9 mouse cellular contexts compared by ENCODE assay signal in the genomic region with DNA sequence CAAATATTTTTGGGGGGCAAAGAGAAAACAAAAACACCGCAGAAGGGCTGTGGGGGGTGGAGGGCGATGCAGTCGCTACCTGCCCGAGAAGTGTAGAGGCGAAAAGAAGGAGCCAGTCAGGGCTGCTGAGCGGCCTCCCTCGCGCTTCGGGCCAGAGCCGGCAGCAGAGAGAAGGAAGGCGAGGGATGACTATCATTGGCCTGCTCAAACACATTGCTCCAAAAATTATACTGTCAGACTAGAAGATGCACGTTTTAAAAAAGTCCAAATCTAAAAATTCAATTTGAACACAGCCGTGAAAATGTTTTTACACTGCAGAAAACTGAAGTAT. TPM values are rescaled to one million over a fixed set of nuclear protein-coding genes. Genes with fewer than 3 reads are reported as not detected.
DNase-seq lines count a peak whose midpoint lies in the region; ATAC-seq and TF ChIP-seq lines count a peak whose summit lies in the region.
"Had no signal": no experiment of that assay in that cellular context is flagged by ENCODE, and none has a peak within 500 bp of the region (broad histone marks: within the 10 kb centered on the region; RNA-seq: fewer than 3 reads in every experiment).

No protein-coding gene starts in this region.

- H3K9ac ChIP-seq in kidney, embryonic 16.5 days (replicated peaks; ENCODE audit: low read length) = no peak overlapping the region
- H3K9ac ChIP-seq in embryonic facial prominence, embryonic 14.5 days (ENCODE audit: low read depth, low read length) = no peak overlapping the region
- H3K9ac ChIP-seq in forebrain, embryonic 16.5 days (replicated peaks; ENCODE audit: low read depth, low read length) = peak overlapping the region; percentile 62
- H3K9ac ChIP-seq in neural tube, embryonic 14.5 days (replicated peaks; ENCODE audit: low read depth, low read length) = no peak overlapping the region

- no peak for TF ChIP-seq CTCF in kidney, adult 2 months (conservative IDR thresholded peaks at IDR 0.05; ENCODE audit: insufficient read depth, insufficient read length, low read depth, low read length)

- H3K4me1 ChIP-seq in kidney, embryonic 16.5 days (ENCODE audit: insufficient read depth, low read length) = peaks cover 20% of the 10 kb centered on the region
- H3K4me1 ChIP-seq in kidney, adult 2 months (ENCODE audit: control insufficient read depth, insufficient read depth, low read length) = 0 out of 2 replicates have a peak, but pooled peaks cover 13% of the 10 kb centered on the region
- peaks cover 82% of the 10 kb centered on the region for H3K4me1 ChIP-seq in embryonic facial prominence, embryonic 14.5 days (ENCODE audit: control insufficient read depth, insufficient read depth, low read length)
- peaks cover 64% of the 10 kb centered on the region for H3K4me1 ChIP-seq in forebrain, embryonic 16.5 days (replicated peaks; ENCODE audit: control insufficient read depth, insufficient read depth, low read length)
- H3K4me1 ChIP-seq in neural tube, embryonic 14.5 days (ENCODE audit: control insufficient read depth, insufficient read depth, low read length) = peaks cover 23% of the 10 kb centered on the region; the same call in 1 of the 2 replicates

- no peak for ATAC-seq in kidney, embryonic 16.5 days (ENCODE audit: low FRiP score, low TSS enrichment)
- no peak for ATAC-seq in embryonic facial prominence, embryonic 14.5 days (ENCODE audit: low read depth)
- ATAC-seq in forebrain, embryonic 16.5 days = no peak
- ATAC-seq in neural tube, embryonic 14.5 days (ENCODE audit: low read depth) = no peak

- H3K4me3 ChIP-seq in kidney, embryonic 16.5 days (ENCODE audit: low read length) = 0 out of 2 replicates have a peak overlapping the region, but pooled peaks have one; percentile 0
- no peak overlapping the region for H3K4me3 ChIP-seq in kidney, adult 2 months (ENCODE audit: insufficient read depth, low read depth, low read length)
- H3K4me3 ChIP-seq in embryonic facial prominence, embryonic 14.5 days (ENCODE audit: low read depth, low read length) = no peak overlapping the region
- H3K4me3 ChIP-seq in forebrain, embryonic 16.5 days (replicated peaks; ENCODE audit: low read length) = no peak overlapping the region; the same call in none of the 2 replicates
- H3K4me3 ChIP-seq in neural tube, embryonic 14.5 days (ENCODE audit: low read depth, low read length) = no peak overlapping the region

- H3K27me3 ChIP-seq in kidney, embryonic 16.5 days (ENCODE audit: insufficient read depth, low read length) = peaks cover 99% of the 10 kb centered on the region
- no peaks in the 10 kb centered on the region for H3K27me3 ChIP-seq in kidney, adult 2 months (replicated peaks; ENCODE audit: control insufficient read depth, insufficient read depth, low read length)
- H3K27me3 ChIP-seq in embryonic facial prominence, embryonic 14.5 days (replicated peaks; ENCODE audit: control insufficient read depth, insufficient read depth, low read length) = peaks cover 65% of the 10 kb centered on the region
- H3K27me3 ChIP-seq in forebrain, embryonic 16.5 days (replicated peaks; ENCODE audit: control insufficient read depth, insufficient read depth, low read length) = peaks cover 10% of the 10 kb centered on the region; the same call in 1 of the 2 replicates
- H3K27me3 ChIP-seq in neural tube, embryonic 14.5 days (ENCODE audit: control insufficient read depth, insufficient read depth, low read length) = peaks cover 57% of the 10 kb centered on the region

- H3K27ac ChIP-seq in kidney, embryonic 16.5 days (ENCODE audit: low read length) = no peak overlapping the region
- no peak overlapping the region for H3K27ac ChIP-seq in kidney, adult 2 months (ENCODE audit: insufficient read depth, low read depth, low read length)
- peak overlapping the region; percentile 28; the same call in 1 of the 2 replicates for H3K27ac ChIP-seq in embryonic facial prominence, embryonic 14.5 days (replicated peaks; ENCODE audit: low read depth, low read length)
- peak overlapping the region; percentile 93 for H3K27ac ChIP-seq in forebrain, embryonic 16.5 days (ENCODE audit: low read length)
- H3K27ac ChIP-seq in neural tube, embryonic 14.5 days (ENCODE audit: low read depth, low read length) = peak overlapping the region; percentile 45
- H3K27ac ChIP-seq: kidney, postnatal 0 days had no signal

- H3K9me3 ChIP-seq in kidney, embryonic 16.5 days (ENCODE audit: low read length) = no peaks in the 10 kb centered on the region
- H3K9me3 ChIP-seq in embryonic facial prominence, embryonic 14.5 days (ENCODE audit: control insufficient read depth, low read length) = no peaks in the 10 kb centered on the region
- H3K9me3 ChIP-seq in forebrain, embryonic 16.5 days (ENCODE audit: control insufficient read depth, low read length) = no peaks in the 10 kb centered on the region
- H3K9me3 ChIP-seq in neural tube, embryonic 14.5 days (ENCODE audit: control insufficient read depth, low read length) = no peaks in the 10 kb centered on the region

- intact Hi-C loops in left cerebral cortex, postnatal 14 days (cut with DNase I) = no loop called here

- no peak for DNase-seq in kidney, adult 2 months
- DNase-seq in embryonic facial prominence, embryonic 14.5 days (ENCODE audit: low spot score) = no peak
- DNase-seq in spleen, postnatal 4 days (ENCODE audit: low spot score in 2 of 2) = no peak
- DNase-seq in left cerebral cortex, postnatal 14 days (ENCODE audit: low spot score in 2 of 2) = no peak
- DNase-seq: lung, postnatal 10 days had no signal

- H3K36me3 ChIP-seq in kidney, embryonic 16.5 days (ENCODE audit: insufficient read depth, low read length) = no peaks in the 10 kb centered on the region
- no peaks in the 10 kb centered on the region for H3K36me3 ChIP-seq in kidney, adult 2 months (ENCODE audit: control insufficient read depth, insufficient read depth, low read length)
- no peaks in the 10 kb centered on the region for H3K36me3 ChIP-seq in embryonic facial prominence, embryonic 14.5 days (ENCODE audit: control insufficient read depth, insufficient read depth, low read length)
- H3K36me3 ChIP-seq in forebrain, embryonic 16.5 days (ENCODE audit: control insufficient read depth, insufficient read depth) = no peaks in the 10 kb centered on the region
- H3K36me3 ChIP-seq in neural tube, embryonic 14.5 days (ENCODE audit: control insufficient read depth, insufficient read depth, low read length) = no peaks in the 10 kb centered on the region

- 0 out of 2 replicates have a peak overlapping the region, but pooled peaks have one; percentile 12 for H3K4me2 ChIP-seq in kidney, embryonic 16.5 days (replicated peaks; ENCODE audit: low read depth, low read length)
- peak overlapping the region; percentile 19 for H3K4me2 ChIP-seq in embryonic facial prominence, embryonic 14.5 days (ENCODE audit: low read depth, low read length)
- peak overlapping the region; percentile 45 for H3K4me2 ChIP-seq in forebrain, embryonic 16.5 days (ENCODE audit: low read length)
- peak overlapping the region; percentile 25; the same call in 1 of the 2 replicates for H3K4me2 ChIP-seq in neural tube, embryonic 14.5 days (ENCODE audit: low read depth, low read length)

- TF ChIP-seq POLR2A in kidney, adult 2 months (IDR thresholded peaks at IDR 0.05; ENCODE audit: low read depth, low read length) = no peak

- 20% methylated on average over 13 of the region's 13 CpGs for WGBS in kidney, embryonic 16.5 days
- WGBS in kidney, adult 2 months = 58% methylated on average over 13 of the region's 13 CpGs
- 26% methylated on average over 13 of the region's 13 CpGs for WGBS in embryonic facial prominence, embryonic 14.5 days
- 1% methylated on average over 13 of the region's 13 CpGs for WGBS in forebrain, embryonic 16.5 days
- WGBS in neural tube, embryonic 14.5 days = 8% methylated on average over 13 of the region's 13 CpGs

RNA-seq across cellular contexts. Expression of a gene that starts 20.0 kb away (rescaled TPM):
- 14.8 and 15.9 TPM in 2 replicates for polyA plus RNA-seq in kidney, embryonic 16.5 days (2015; fragmentation: Nextera tagmentation; extraction: Ambion mirVana)
- polyA plus RNA-seq in kidney, adult 2 months (2012; rRNA removed) = 17.7 and 22.1 TPM in 2 replicates
- 64.0 and 67.4 TPM in 2 replicates for polyA plus RNA-seq in embryonic facial prominence, embryonic 14.5 days (2014; fragmentation: Nextera tagmentation; extraction: Ambion mirVana)
- 440 and 546 TPM in 2 replicates for polyA plus RNA-seq in forebrain, embryonic 16.5 days (2015; fragmentation: Nextera tagmentation; extraction: Ambion mirVana)
- polyA plus RNA-seq in neural tube, embryonic 14.5 days (2014; fragmentation: Nextera tagmentation; extraction: Ambion mirVana) = 68.2 and 91.5 TPM in 2 replicates
- 100 to 1,000 TPM; 402 to 429 TPM for total RNA-seq in left cerebral cortex, postnatal 14 days (2021)

RNA-seq across cellular contexts. Expression of a gene that starts 42.4 kb away (rescaled TPM):
- 6.6 and 9.0 TPM in 2 replicates for polyA plus RNA-seq in kidney, embryonic 16.5 days (2015; fragmentation: Nextera tagmentation; extraction: Ambion mirVana)
- 4.4 and 4.5 TPM in 2 replicates for polyA plus RNA-seq in kidney, adult 2 months (2012; rRNA removed)
- 5.8 and 6.8 TPM in 2 replicates for polyA plus RNA-seq in embryonic facial prominence, embryonic 14.5 days (2014; fragmentation: Nextera tagmentation; extraction: Ambion mirVana)
- 8.2 and 8.7 TPM in 2 replicates for polyA plus RNA-seq in forebrain, embryonic 16.5 days (2015; fragmentation: Nextera tagmentation; extraction: Ambion mirVana)
- 12.3 and 16.9 TPM in 2 replicates for polyA plus RNA-seq in neural tube, embryonic 14.5 days (2014; fragmentation: Nextera tagmentation; extraction: Ambion mirVana)
- 1 to 10 TPM; 8.0 to 9.6 TPM for total RNA-seq in left cerebral cortex, postnatal 14 days (2021)

RNA-seq across cellular contexts. Expression of a gene that starts 51.1 kb away (rescaled TPM):
- polyA plus RNA-seq in kidney, embryonic 16.5 days (2015; fragmentation: Nextera tagmentation; extraction: Ambion mirVana) = 49.7 and 51.6 TPM in 2 replicates
- polyA plus RNA-seq in kidney, adult 2 months (2012; rRNA removed) = 24.2 and 41.0 TPM in 2 replicates
- polyA plus RNA-seq in embryonic facial prominence, embryonic 14.5 days (2014; fragmentation: Nextera tagmentation; extraction: Ambion mirVana) = 41.3 and 41.5 TPM in 2 replicates
- 31.3 and 34.3 TPM in 2 replicates for polyA plus RNA-seq in forebrain, embryonic 16.5 days (2015; fragmentation: Nextera tagmentation; extraction: Ambion mirVana)
- polyA plus RNA-seq in neural tube, embryonic 14.5 days (2014; fragmentation: Nextera tagmentation; extraction: Ambion mirVana) = 33.1 and 39.8 TPM in 2 replicates
- 10 to 100 TPM; 23.4 to 23.6 TPM for total RNA-seq in left cerebral cortex, postnatal 14 days (2021)

RNA-seq across cellular contexts. Expression of a gene that starts 57.4 kb away (rescaled TPM):
- 2.3 and 2.8 TPM in 2 replicates for polyA plus RNA-seq in kidney, embryonic 16.5 days (2015; fragmentation: Nextera tagmentation; extraction: Ambion mirVana)
- polyA plus RNA-seq in kidney, adult 2 months (2012; rRNA removed) = 0.65 and 0.81 TPM in 2 replicates
- 2.0 and 2.7 TPM in 2 replicates for polyA plus RNA-seq in embryonic facial prominence, embryonic 14.5 days (2014; fragmentation: Nextera tagmentation; extraction: Ambion mirVana)
- polyA plus RNA-seq in forebrain, embryonic 16.5 days (2015; fragmentation: Nextera tagmentation; extraction: Ambion mirVana) = 2.0 and 2.2 TPM in 2 replicates
- polyA plus RNA-seq in neural tube, embryonic 14.5 days (2014; fragmentation: Nextera tagmentation; extraction: Ambion mirVana) = 0.76 and 1.8 TPM in 2 replicates
- not detected for total RNA-seq in left cerebral cortex, postnatal 14 days (2021)

Comparison
In these comparisons a context has a peak if more than half of its experiments do, and no peak if none do; other contexts are left out.
1. H3K27ac ChIP-seq: peak in embryonic facial prominence, embryonic 14.5 days (single experiment), forebrain, embryonic 16.5 days (single experiment) and neural tube, embryonic 14.5 days (single experiment); none in kidney, embryonic 16.5 days (single experiment) and kidney, adult 2 months (single experiment).
2. Peak in every context shown above with its lines, with median percentiles within 50 percentile points of each other: H3K4me2 ChIP-seq.